Mouse (Mus musculus) gastrocnemius, adult 18-20 months (tissue): ENCODE measurements around the gene Hhip. TPM values are rescaled to one million over a fixed set of nuclear protein-coding genes. Genes with fewer than 3 reads are reported as not detected.
"Not testable (repeated sequence)": the region's sequence is repeated elsewhere in the genome, so short reads cannot be mapped to it uniquely, and the experiment has no call there.

Source experiments
- DNase-seq: peaks from one replicate; pipeline ENCODE4 v3.0.0; 2021; ENCODE audit warnings: low spot score
- total RNA-seq, 2 experiments: library from RNA; stranded (reverse); gene quantifications; 2 replicates each; pipeline ENCODE4 v1.2.3; 2021

Gene Hhip
- total RNA-seq, 2 experiments from 2014 or later, result 0.30 to 0.47 TPM

DNA sequence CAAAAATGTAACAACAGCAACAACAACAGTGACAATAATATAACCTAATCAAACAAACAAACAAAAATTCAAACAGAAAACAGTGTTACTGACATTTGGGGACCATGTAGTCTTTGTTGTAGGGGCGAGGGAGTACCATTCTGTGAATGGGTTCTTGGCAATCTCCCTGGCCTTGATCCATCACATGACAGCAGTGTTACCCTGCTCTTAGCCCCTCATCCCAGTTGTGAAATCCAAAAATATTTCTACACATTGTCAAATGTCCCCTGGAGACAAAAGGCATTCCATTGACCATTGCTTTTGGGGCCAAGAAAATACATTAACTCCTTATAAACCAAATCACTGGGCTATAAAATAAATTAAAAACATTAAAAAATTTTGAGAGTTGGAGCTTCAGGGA is 64.3 kb downstream of the Hhip start:
- no peak for DNase-seq

DNA sequence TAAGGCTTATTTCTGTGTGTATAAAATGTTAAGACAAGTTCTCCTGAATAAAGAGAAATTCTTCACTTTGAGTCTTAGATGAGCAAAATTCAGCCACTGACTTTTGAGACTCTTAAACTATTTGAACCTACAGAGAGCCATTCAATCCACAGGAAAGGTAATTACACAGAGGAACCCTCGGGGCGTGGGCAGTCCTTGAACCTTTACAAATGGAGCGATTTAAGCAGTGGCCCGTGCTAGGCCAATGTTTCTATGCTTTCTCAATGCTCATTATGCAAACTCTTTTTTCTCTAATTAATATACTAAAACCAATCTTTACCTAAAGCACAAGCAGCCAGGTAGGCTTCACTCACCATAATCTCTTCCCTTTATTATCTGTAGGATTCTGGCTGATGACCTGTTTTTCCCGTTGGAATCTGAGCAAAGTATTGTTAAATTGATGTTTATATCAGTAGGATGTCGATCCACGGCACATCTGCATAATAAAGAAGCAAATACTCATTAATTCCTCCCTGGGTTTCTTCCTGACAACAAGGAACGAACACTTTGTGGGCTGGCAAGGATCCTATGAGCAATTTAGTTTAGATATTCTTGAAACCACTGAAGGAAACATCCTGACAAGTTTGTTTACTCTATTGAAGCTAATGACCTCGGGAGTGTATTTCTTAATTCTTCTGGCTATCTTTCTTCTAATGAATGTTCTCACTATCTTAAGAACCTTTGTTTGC is 65.5 kb downstream of the Hhip start:
- no peak for DNase-seq

DNA sequence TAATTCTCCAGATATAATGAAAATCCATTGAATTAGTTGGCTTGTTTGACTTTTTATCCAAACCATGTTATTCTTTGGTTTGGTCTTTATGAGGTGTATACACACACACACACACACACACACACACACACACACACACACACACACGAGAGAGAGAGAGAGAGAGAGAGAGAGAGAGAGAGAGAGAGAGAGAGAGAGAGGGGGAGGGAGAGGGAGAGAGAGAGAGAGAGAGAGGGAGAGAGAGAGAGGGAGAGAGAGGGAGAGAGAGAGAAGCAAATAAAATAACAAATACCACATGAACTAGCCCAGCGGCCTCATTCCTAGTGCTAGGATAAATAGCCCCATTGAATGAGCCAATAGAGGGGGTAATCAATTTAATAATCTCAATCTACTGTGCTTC is 66.4 kb downstream of the Hhip start:
- DNase-seq, result not testable (repeated sequence)

DNA sequence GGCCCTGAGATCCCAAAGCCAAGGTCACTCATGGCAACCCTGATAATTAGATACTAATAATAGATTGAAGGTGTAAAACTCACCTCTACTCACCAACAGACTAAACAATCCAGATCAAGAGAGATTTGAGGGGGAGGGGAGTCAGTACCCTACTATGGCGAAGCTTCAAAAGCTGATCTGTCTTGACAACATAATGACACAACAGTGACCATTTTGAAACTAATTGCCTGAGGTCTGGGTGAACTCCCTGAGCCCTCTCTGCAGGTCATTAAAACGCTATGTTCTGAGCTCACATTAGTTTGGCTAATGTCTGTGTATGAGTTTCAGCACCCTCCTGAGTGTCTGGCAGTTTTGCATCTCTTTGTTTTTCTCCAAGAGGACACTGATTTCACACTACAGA is 72.9 kb downstream of the Hhip start:
- no peak for DNase-seq

DNA sequence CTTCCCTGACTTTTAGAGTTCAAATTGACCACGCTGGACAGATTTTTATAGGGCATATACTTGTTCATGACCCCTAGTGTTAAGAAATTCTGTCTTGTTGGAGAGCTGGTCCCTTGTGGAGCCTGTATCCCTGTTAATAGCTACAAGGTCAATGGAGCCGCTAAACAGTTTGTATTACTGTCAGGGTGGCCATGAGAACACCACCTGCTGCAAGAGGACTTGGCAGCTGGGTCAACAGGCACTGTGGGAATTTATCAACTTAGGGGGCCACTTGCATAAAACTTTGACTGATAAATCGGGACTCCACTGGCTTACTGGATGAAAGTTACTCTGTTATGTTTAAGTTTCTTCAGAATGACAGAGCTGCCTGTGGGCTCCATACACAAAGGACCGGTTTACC is 75.7 kb downstream of the Hhip start:
- DNase-seq, result no peak

DNA sequence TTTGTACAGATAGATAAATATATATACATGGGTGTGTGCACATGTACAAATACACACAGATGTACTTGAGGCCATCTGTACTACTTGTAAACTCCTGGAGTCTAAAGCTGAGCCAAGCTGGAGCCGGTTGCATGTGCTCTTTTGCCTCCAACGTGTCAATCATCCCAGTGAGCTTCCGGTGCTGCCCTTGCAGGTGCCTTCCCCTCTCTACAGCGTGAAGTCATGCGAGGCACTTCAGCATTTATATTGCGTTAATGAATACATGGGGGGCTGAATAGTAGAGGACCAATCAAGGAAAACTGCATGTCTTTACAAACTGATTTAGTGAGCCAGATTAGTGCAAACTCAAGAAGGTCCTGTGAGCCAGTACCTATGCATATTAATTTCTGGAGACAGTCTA is 91.6 kb downstream of the Hhip start:
- no peak for DNase-seq

DNA sequence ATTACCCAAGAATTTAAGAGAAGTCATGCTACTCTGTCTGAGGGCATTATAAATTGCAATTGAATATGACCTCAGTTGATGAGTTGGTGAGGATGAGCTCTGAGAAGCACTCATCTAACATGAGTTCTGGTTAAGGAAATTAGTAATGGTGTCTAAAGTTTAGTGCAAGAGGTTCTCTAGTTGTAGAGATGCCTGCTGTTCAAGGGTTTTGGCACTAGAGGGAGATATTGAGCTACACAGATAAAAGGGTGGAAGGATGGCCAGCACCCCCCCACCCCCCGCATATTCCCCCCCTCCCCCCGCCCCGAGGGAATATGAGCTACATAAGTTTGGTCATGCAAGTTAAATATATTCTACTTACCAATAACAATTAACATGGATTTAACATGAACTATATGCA is 104.9 kb downstream of the Hhip start:
- no peak for DNase-seq

DNA sequence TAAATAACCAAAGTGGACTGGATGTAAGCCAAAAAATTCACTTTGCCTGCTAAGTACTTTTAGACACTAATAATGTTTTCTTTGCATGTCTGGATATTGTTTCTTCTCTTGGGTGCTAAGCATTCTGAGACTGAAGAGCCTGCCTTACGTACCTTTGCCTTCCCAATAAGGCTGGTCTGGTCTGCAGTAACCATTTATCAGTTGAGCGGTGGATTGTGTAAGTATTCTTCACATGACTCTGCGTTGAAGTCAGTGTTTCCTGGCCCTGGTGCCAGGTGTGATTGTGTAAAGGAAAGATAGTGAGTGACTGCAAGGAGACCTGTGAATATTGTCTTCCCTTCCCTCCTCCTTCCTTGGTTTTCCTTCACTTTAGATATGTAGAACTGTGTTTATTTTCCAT is 107.4 kb downstream of the Hhip start:
- DNase-seq, result no peak

DNA sequence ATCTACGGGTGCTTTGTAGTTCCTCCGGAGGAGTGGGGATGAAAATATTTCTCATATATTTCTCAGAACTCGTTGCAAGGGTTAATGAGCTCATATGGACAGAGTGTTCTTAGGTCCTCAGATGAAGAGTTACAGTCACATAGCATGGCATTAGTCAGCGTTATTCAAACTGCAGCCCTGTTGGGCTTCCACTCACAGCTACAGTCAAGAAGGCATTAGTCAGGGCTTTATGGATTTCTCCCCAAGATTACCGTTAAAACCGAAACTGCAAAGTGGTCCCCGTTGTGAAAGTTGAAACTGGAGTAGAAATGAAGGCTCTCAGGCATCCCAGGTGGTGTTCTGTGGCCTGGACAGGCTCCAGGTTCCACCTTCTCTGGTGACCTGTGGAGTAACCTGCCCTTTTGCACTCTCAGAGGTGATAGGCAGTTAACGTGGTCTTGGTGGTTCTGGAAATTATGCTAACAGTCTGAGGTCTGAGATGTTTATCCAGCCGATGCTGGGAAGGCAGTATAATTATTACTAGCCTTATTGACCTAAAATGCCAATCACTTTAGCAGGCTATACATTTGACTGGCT is 112.2 kb downstream of the Hhip start:
- no peak for DNase-seq

DNA sequence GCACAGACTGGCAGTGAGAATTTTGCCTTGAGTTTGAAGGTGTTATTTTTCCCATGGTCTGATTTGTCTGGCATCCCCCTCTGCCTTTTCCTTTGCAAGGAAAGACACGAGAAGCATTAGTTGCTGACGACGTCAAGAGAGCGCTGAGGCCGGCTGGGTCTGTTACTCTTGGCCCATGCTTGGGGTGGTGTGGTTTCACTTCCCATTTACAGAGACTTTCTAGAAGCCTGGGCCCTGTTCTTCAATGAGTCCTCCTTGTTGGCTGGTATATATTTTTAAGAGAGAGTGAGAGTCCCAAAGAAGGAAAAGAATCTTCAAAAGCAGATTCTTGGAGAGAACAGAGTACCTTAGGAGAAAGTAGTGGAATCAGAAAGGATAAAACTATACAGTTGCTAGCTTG is 116.7 kb downstream of the Hhip start:
- no peak for DNase-seq

DNA sequence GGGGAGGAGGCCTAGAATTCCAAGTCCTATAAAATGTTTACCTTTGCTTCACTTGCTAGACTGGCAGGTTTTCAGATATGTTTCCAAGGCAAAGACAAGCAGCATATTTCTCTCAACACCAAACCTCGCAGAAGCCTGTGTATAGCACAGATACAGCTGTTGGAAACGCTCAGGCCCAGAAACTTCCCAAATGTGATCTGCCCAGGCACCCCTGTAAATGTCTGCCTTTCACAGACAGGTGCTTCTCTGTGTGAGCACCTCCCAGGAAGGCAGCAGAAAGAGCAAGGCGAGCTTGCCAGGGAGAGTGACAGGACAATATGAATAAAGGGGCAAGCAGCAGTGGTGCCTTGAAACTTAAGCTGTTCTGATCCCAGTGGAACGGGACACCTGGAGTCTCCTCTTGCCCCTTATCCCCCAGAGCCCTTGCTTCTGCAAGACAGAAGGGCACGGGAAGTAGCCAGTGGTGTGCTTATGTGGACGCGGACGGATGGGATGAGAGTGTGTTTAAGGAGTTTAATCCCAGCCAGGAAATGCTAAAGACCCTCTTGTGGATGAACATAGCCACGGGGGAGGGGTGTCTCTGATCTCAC is 120.9 kb downstream of the Hhip start:
- DNase-seq, result no peak

DNA sequence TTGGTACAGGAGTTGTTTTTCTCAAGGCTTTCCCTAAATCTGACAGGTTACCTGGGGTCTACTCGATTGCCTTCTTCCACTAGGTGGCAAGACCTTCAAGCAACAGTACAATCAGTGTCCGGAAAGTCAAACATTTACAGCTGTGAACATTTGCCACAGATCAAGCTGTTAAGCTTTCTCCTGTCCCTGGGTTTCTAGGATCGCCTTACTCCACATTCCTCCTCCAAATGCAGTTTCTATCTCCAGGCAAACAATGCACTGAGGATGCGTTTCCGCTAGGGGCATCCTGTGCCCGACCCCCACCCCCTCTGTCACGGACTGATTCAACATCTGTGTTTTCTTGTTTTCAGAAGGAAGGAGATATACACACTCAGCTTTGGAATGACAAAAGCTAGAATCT is 122.0 kb downstream of the Hhip start:
- DNase-seq, result no peak

DNA sequence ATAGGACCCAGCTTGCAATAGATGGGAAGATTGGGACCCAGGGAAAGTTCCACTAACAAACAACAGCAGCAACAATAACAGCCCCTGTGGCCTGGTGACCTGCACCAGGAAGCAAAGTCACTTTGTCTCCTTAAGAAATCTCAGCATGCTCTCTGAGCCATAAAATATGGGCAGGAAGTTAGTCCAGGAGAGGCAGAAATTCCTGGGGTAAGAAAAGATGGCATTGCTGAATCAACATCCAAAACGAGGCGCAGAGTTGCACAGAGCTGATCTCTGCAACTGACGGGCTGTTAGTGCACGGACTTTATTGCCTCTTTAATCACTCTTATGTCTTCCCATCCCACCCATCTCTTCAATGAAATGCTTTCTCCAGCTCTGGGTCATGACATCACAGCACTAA is 128.6 kb downstream of the Hhip start:
- no peak for DNase-seq

DNA sequence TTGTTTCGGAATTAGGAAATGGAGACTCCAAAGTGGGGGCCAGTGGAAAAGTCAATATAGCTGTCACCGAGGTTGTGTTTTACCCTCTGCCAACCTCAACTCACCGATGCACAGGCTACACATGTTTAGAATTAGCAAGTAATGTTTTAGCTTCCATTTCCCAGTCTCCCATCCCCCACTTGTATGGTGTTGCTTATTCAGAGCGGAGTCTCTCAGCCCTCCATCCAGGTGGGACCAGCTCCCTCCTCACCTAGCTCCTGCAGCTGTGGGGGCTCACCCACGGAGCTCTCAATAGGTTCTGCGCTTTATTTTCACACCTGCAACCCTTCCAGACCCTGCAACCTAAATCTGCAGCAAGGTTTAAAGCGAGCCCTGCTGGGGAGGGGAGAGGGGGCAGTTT is 140.6 kb downstream of the Hhip start:
- DNase-seq, result no peak
